Comparison of ENCODE assay signal across 10 mouse cellular contexts in genomic region chr9:113300846-113301245, GRCm38 (mm10).
DNase-seq lines count a peak whose midpoint lies in the region; ATAC-seq and TF ChIP-seq lines count a peak whose summit lies in the region.
"Had no signal": no experiment of that assay in that cellular context is flagged by ENCODE, and none has a peak within 500 bp of the region (broad histone marks: within the 10 kb centered on the region; RNA-seq: fewer than 3 reads in every experiment).

No protein-coding gene starts in this region.

- no peaks in the 10 kb centered on the region for H3K9me3 ChIP-seq in forebrain, embryonic 10.5 days
- H3K9me3 ChIP-seq in forebrain, embryonic 16.5 days (ENCODE audit: control insufficient read depth, low read length), result no peaks in the 10 kb centered on the region
- H3K9me3 ChIP-seq in hindbrain, postnatal 0 days (ENCODE audit: low read length), result no peaks in the 10 kb centered on the region

- peak; percentile 71 for TF ChIP-seq CTCF in hindbrain, postnatal 0 days (IDR thresholded peaks at IDR 0.05; ENCODE audit: low read depth)
- TF ChIP-seq CTCF in thymus, adult 2 months (IDR thresholded peaks at IDR 0.05; ENCODE audit: borderline replicate concordance, control insufficient read depth, extremely low read depth, insufficient read depth, low read length, poor library complexity), result no peak

- no peak; the same call in 1 of the 2 replicates for ATAC-seq in forebrain, embryonic 16.5 days
- ATAC-seq in hindbrain, postnatal 0 days, result peak; percentile 28; the same call in 1 of the 2 replicates

- peaks cover 15% of the 10 kb centered on the region for H3K4me1 ChIP-seq in forebrain, embryonic 10.5 days
- peaks cover 13% of the 10 kb centered on the region for H3K4me1 ChIP-seq in forebrain, embryonic 16.5 days (replicated peaks; ENCODE audit: control insufficient read depth, insufficient read depth, low read length)
- H3K4me1 ChIP-seq in hindbrain, postnatal 0 days (ENCODE audit: insufficient read depth, low read length), result peaks cover 12% of the 10 kb centered on the region
- no peaks in the 10 kb centered on the region for H3K4me1 ChIP-seq in thymus, adult 2 months (replicated peaks; ENCODE audit: control insufficient read depth, insufficient read depth, low read length)

- H3K27me3 ChIP-seq in forebrain, embryonic 10.5 days (ENCODE audit: poor library complexity, severe bottlenecking), result no peaks in the 10 kb centered on the region
- no peaks in the 10 kb centered on the region for H3K27me3 ChIP-seq in forebrain, embryonic 16.5 days (replicated peaks; ENCODE audit: control insufficient read depth, insufficient read depth, low read length)
- H3K27me3 ChIP-seq in hindbrain, postnatal 0 days (ENCODE audit: insufficient read depth, low read length), result no peaks in the 10 kb centered on the region
- H3K27me3 ChIP-seq in thymus, adult 2 months (ENCODE audit: control insufficient read depth, insufficient read depth, low read length), result no peaks in the 10 kb centered on the region

- 27% methylated on average over 2 of the region's 2 CpGs for WGBS in forebrain, embryonic 10.5 days
- 17% methylated on average over 2 of the region's 2 CpGs for WGBS in forebrain, embryonic 16.5 days
- 30% methylated on average over 2 of the region's 2 CpGs for WGBS in hindbrain, postnatal 0 days
- WGBS in thymus, adult 2 months, result 16% methylated on average over 2 of the region's 2 CpGs

- DNase-seq in forebrain, embryonic 10.5 days (ENCODE audit: extremely low spot score, low spot score), result peak; percentile 25
- DNase-seq in right cerebral cortex, postnatal 10 days (ENCODE audit: low spot score in 2 of 2), result peak; percentile 80 to 83
- DNase-seq in right cerebral cortex, adult 18-20 months, result no peak
- peak; percentile 72 for DNase-seq in hindbrain, postnatal 0 days (ENCODE audit: low spot score)
- DNase-seq in right cerebral cortex, postnatal 25 days, result peak; percentile 51
- no peak for DNase-seq in gastrocnemius, adult 18-20 months (ENCODE audit: low spot score)
- DNase-seq in thymus, adult 2 months, result no peak
- DNase-seq: kidney, adult 2 months had no signal

- no peak for TF ChIP-seq POLR2A in thymus, adult 2 months (IDR thresholded peaks at IDR 0.05; ENCODE audit: control insufficient read depth, extremely low read depth, insufficient read depth, low read length, poor library complexity)

- H3K9ac ChIP-seq in forebrain, embryonic 16.5 days (replicated peaks; ENCODE audit: low read depth, low read length), result no peak overlapping the region
- H3K9ac ChIP-seq in hindbrain, postnatal 0 days (replicated peaks; ENCODE audit: low read length), result no peak overlapping the region

- H3K4me2 ChIP-seq in forebrain, embryonic 16.5 days (ENCODE audit: low read length), result no peak overlapping the region
- H3K4me2 ChIP-seq in hindbrain, postnatal 0 days (ENCODE audit: low read depth, low read length), result no peak overlapping the region

- no peak overlapping the region for H3K27ac ChIP-seq in forebrain, embryonic 10.5 days
- no peak overlapping the region for H3K27ac ChIP-seq in forebrain, embryonic 16.5 days (ENCODE audit: low read length)
- no peak overlapping the region for H3K27ac ChIP-seq in hindbrain, postnatal 0 days
- H3K27ac ChIP-seq in thymus, adult 2 months (ENCODE audit: control insufficient read depth, insufficient read depth, low read length), result no peak overlapping the region
- H3K27ac ChIP-seq: macrophage had no signal

- H3K36me3 ChIP-seq in forebrain, embryonic 10.5 days (replicated peaks), result no peaks in the 10 kb centered on the region
- H3K36me3 ChIP-seq in forebrain, embryonic 16.5 days (ENCODE audit: control insufficient read depth, insufficient read depth), result no peaks in the 10 kb centered on the region
- no peaks in the 10 kb centered on the region for H3K36me3 ChIP-seq in hindbrain, postnatal 0 days (ENCODE audit: insufficient read depth, low read length)
- H3K36me3 ChIP-seq in thymus, adult 2 months (ENCODE audit: control insufficient read depth, insufficient read depth, low read length), result no peaks in the 10 kb centered on the region

- no peak overlapping the region for H3K4me3 ChIP-seq in forebrain, embryonic 10.5 days
- H3K4me3 ChIP-seq in forebrain, embryonic 16.5 days (replicated peaks; ENCODE audit: low read length), result no peak overlapping the region
- no peak overlapping the region for H3K4me3 ChIP-seq in hindbrain, postnatal 0 days (ENCODE audit: low read length)
- no peak overlapping the region for H3K4me3 ChIP-seq in thymus, adult 2 months (ENCODE audit: control insufficient read depth, insufficient read depth, low read length)

Comparison
In these comparisons a context has a peak if more than half of its experiments do, and no peak if none do; other contexts are left out.
1. DNase-seq: peak in forebrain, embryonic 10.5 days (single experiment), right cerebral cortex, postnatal 10 days (2 of 2), hindbrain, postnatal 0 days (single experiment) and right cerebral cortex, postnatal 25 days (single experiment); none in right cerebral cortex, adult 18-20 months (single experiment), gastrocnemius, adult 18-20 months (single experiment) and thymus, adult 2 months (single experiment).